Mouse (Mus musculus): Measurements from ENCODE around the gene Gm47969. TPM values are rescaled to one million over a fixed set of nuclear protein-coding genes. Genes with fewer than 3 reads are reported as not detected.
"Not testable (repeated sequence)": the region's sequence is repeated elsewhere in the genome, so short reads cannot be mapped to it uniquely, and the experiment has no call there.

The Gm47969 gene
- polyA plus RNA-seq (2015; fragmentation: Nextera tagmentation; extraction: Ambion mirVana), result not detected in 2 replicates

DNA sequence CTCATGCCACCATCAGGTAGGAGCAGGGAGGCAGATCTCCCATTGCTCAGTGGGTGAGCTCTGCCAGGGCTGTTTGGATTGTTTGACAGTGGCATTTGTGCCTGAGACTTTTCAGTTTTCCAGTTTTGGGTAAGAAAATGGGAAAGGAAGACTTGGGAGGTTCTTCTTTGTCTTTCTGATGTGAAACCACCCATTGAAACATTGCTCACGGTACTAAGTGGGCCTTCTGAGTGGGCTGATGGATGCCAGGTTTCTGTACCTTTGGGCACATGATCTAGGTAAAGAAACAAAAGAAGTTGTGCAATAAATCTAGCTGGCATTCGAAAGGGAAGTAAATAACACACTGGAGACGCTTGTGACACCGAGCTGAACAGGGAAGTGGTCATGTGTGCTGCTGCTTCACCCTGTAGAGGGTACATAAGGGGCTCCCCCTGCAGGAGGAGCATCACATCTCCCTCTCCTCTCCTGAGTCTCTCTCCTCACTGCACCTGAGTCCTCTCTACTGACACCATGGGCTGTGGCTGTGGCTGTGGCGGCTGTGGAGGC is at the start of gene Gm47969:
Gm47969 (plus strand) TSS at position 51 of the 546 bp plus-strand sequence.
- Histone ChIP-seq H3K4me2 (ENCODE audit: low read depth, low read length) (no peak within 1 kb of the TSS), H3K4me3 (ENCODE audit: low read length) (no peak within 1 kb of the TSS), H3K9ac (ENCODE audit: low read length) (no peak within 1 kb of the TSS), H3K27ac (ENCODE audit: low read length) (no peak within 1 kb of the TSS), H3K36me3 (ENCODE audit: control insufficient read depth, insufficient read depth, low read length) (no peaks in the 10 kb centered on the region), H3K4me1 (replicated peaks; ENCODE audit: control insufficient read depth, insufficient read depth, low read length) (no peaks in the 10 kb centered on the region), H3K9me3 (ENCODE audit: control insufficient read depth, low read length) (no peaks in the 10 kb centered on the region), H3K27me3 (ENCODE audit: control insufficient read depth, insufficient read depth, low read depth, low read length) (no peaks in the 10 kb centered on the region)
- 63% methylated on average over 5 of the region's 5 CpGs for WGBS
- ATAC-seq (ENCODE audit: low read depth), result no peak

DNA sequence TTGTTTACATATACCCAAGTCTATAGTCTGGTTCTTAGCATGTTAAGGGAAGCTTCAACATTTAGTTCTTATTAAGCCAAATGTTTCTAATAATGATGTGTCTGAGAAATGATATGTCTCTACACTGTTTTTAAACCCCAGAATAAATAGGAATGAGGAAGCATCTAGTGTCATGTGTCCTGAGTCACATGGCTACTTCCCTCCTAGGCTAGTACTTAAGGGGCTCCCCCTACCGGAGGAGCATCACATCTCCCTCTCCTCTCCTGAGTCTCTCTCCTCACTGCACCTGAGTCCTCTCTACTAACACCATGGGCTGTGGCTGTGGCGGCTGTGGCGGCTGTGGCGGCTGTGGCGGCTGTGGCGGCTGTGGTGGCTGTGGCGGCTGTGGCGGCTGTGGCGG is 44.4 kb upstream of the Gm47969 start, which contains the start of gene Gm47959:
Gm47959 (plus strand) TSS at position 243 of the 400 bp plus-strand sequence.
- not testable (repeated sequence) for H3K9ac ChIP-seq (ENCODE audit: low read length); H3K4me2 ChIP-seq (ENCODE audit: low read depth, low read length); H3K27me3 ChIP-seq (ENCODE audit: control insufficient read depth, insufficient read depth, low read depth, low read length); H3K27ac ChIP-seq (ENCODE audit: low read length); H3K36me3 ChIP-seq (ENCODE audit: control insufficient read depth, insufficient read depth, low read length); ATAC-seq (ENCODE audit: low read depth); H3K9me3 ChIP-seq (ENCODE audit: control insufficient read depth, low read length); H3K4me1 ChIP-seq (replicated peaks; ENCODE audit: control insufficient read depth, insufficient read depth, low read length); H3K4me3 ChIP-seq (ENCODE audit: low read length)
- WGBS, result 97% methylated on average over 6 of the region's 9 CpGs

DNA sequence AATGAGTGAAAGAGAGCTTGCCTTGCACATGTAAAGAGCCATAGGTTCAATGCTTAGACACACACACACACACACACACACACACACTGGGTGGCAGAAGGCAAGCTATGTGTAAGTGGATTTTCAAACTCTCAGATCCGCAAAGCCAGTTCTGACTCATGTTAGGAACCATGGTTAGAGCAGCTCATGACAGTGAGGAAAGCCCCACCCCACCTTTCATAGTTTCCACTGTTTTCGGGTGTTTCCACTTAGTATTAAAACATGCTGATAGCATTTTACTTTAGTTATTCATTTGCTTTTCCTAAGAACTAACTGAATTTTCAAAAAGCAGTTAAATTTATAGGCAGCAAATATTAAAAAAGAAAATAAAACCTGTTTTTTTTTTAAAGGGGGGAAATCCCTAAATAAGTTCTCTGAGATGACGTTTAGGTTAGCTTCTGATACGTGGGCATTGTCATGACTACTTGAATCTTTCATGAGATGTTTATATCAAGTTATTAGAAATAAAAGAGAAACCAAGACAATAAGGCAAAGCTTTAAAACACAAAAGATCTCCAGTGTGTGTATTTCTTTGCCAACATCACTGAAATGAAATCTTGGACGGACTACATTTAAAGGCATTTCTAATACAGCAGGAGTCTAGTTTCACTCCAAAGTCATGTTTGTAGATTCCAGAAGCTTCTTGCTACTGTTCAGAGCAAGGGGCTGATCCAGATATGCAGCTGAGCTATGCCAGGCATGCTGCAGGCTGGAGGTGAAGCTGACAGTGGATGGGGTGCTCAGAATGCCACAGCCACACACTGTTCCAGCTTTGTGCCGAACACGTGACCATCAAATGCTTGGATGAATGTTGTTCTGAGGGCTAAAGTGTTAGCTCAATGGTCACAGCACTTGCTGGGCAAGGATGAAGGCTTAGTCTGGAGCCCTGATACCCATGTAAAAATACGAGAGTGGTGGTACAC is 38.2 kb upstream of the Gm47969 start:
- H3K27ac ChIP-seq (ENCODE audit: low read length), result no peak overlapping the region
- no peak overlapping the region for H3K4me2 ChIP-seq (ENCODE audit: low read depth, low read length)
- no peaks in the 10 kb centered on the region for H3K27me3 ChIP-seq (ENCODE audit: control insufficient read depth, insufficient read depth, low read depth, low read length)
- H3K9ac ChIP-seq (ENCODE audit: low read length), result no peak overlapping the region
- ATAC-seq (ENCODE audit: low read depth), result no peak
- no peaks in the 10 kb centered on the region for H3K9me3 ChIP-seq (ENCODE audit: control insufficient read depth, low read length)
- WGBS, result 60% methylated on average over 8 of the region's 8 CpGs
- no peak overlapping the region for H3K4me3 ChIP-seq (ENCODE audit: low read length)
- no peaks in the 10 kb centered on the region for H3K36me3 ChIP-seq (ENCODE audit: control insufficient read depth, insufficient read depth, low read length)
- H3K4me1 ChIP-seq (replicated peaks; ENCODE audit: control insufficient read depth, insufficient read depth, low read length), result no peaks in the 10 kb centered on the region

DNA sequence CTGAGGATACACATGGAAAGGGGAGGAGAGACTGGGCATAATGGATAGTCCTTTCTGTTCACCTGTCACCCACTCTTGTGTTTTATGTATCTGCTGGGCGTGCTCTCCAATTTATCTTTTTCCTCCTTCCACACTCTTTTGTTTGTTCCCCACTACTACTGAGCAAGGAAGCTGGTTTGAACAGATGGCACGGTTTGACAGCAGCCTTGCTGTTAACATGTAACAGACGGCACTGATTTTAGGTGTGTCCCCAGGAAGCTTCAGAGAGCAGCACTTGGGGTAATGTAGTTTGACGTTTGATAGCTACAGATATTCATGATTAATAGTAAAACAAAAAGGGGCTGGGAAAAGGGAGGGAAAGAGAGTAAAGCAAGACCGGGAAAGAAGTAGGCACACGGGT is 37.3 kb upstream of the Gm47969 start:
- Histone ChIP-seq H3K27me3 (ENCODE audit: control insufficient read depth, insufficient read depth, low read depth, low read length) (no peaks in the 10 kb centered on the region), H3K4me1 (replicated peaks; ENCODE audit: control insufficient read depth, insufficient read depth, low read length) (no peaks in the 10 kb centered on the region), H3K27ac (ENCODE audit: low read length) (no peak overlapping the region), H3K9me3 (ENCODE audit: control insufficient read depth, low read length) (no peaks in the 10 kb centered on the region), H3K36me3 (ENCODE audit: control insufficient read depth, insufficient read depth, low read length) (no peaks in the 10 kb centered on the region), H3K9ac (ENCODE audit: low read length) (no peak overlapping the region), H3K4me3 (ENCODE audit: low read length) (no peak overlapping the region), H3K4me2 (ENCODE audit: low read depth, low read length) (no peak overlapping the region)
- ATAC-seq (ENCODE audit: low read depth), result no peak
- WGBS, result 57% methylated on average over 6 of the region's 6 CpGs

DNA sequence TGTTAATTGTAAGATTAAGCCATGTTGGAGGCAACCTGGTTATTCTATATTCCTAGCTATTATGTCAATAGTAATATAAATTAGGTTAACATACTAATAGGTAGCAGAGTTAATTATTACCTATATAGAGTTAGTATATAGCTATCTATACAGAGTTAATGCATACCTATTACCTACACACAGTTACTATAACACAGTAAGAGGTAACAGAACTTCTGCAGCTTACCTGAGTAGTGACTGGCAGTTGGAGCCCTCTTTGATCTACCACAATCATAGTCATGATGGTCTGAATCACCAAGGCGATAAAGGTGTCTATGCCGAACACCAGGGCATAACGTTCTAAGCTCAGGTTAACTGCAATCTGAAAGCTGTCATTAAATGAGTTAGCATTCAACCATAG is 30.3 kb upstream of the Gm47969 start:
- no peak overlapping the region for H3K4me3 ChIP-seq (ENCODE audit: low read length)
- 92% methylated on average over 3 of the region's 3 CpGs for WGBS
- no peaks in the 10 kb centered on the region for H3K27me3 ChIP-seq (ENCODE audit: control insufficient read depth, insufficient read depth, low read depth, low read length)
- no peaks in the 10 kb centered on the region for H3K4me1 ChIP-seq (replicated peaks; ENCODE audit: control insufficient read depth, insufficient read depth, low read length)
- H3K9me3 ChIP-seq (ENCODE audit: control insufficient read depth, low read length), result no peaks in the 10 kb centered on the region
- no peak overlapping the region for H3K9ac ChIP-seq (ENCODE audit: low read length)
- no peak for ATAC-seq (ENCODE audit: low read depth)
- no peaks in the 10 kb centered on the region for H3K36me3 ChIP-seq (ENCODE audit: control insufficient read depth, insufficient read depth, low read length)
- no peak overlapping the region for H3K27ac ChIP-seq (ENCODE audit: low read length)
- no peak overlapping the region for H3K4me2 ChIP-seq (ENCODE audit: low read depth, low read length)

DNA sequence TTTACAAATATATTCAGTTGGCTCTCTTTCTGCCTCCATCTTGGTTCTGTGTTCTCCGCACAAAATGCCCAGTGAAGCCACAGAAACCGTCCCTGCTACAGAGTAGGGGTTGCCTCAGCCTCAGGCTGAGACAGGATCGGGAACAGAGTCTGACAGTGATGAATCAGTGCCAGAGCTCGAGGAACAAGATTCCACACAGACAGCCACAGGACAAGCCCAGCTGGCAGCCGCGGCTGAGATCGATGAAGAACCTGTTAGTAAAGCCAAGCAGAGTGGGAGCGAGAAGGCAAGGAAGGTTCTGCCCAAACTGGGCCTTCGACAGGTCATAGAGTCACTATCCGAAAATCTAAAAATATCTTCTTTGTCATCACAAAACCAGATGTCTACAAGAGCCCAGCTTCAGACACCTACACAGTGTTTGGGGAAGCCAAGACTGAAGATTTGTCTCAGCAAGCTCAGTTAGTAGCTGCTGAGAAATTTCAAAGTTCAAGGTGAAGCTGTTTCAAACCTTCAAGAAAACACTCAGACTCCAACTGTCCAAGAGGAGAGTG is 29.3 kb upstream of the Gm47969 start:
- no peak for ATAC-seq (ENCODE audit: low read depth)
- H3K9me3 ChIP-seq (ENCODE audit: control insufficient read depth, low read length), result no peaks in the 10 kb centered on the region
- H3K27me3 ChIP-seq (ENCODE audit: control insufficient read depth, insufficient read depth, low read depth, low read length), result no peaks in the 10 kb centered on the region
- no peak overlapping the region for H3K4me2 ChIP-seq (ENCODE audit: low read depth, low read length)
- WGBS, result 53% methylated on average over 10 of the region's 10 CpGs
- no peak overlapping the region for H3K27ac ChIP-seq (ENCODE audit: low read length)
- H3K4me3 ChIP-seq (ENCODE audit: low read length), result no peak overlapping the region
- no peak overlapping the region for H3K9ac ChIP-seq (ENCODE audit: low read length)
- no peaks in the 10 kb centered on the region for H3K36me3 ChIP-seq (ENCODE audit: control insufficient read depth, insufficient read depth, low read length)
- H3K4me1 ChIP-seq (replicated peaks; ENCODE audit: control insufficient read depth, insufficient read depth, low read length), result no peaks in the 10 kb centered on the region

DNA sequence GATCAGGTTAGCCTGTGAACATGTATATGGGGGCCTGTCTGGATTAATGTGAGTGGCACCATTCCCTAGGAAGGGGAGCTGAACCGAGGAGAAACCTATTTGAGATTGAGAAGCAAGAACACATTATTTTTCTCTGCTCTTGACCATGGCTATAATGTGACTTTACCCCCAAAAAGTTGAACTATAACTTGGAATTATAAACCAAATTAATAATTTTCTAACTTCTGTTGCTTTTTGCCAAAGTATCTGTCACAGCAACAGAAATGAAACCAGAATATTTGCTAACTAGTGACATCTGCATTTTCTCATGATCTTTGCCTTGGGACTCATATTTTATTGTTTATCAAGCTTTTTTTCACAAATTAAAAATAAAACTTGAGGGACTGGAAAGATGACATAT is 28.2 kb upstream of the Gm47969 start:
- WGBS, result 61% methylated on average over 1 of the region's 1 CpGs
- H3K4me2 ChIP-seq (ENCODE audit: low read depth, low read length), result no peak overlapping the region
- H3K9me3 ChIP-seq (ENCODE audit: control insufficient read depth, low read length), result no peaks in the 10 kb centered on the region
- H3K27me3 ChIP-seq (ENCODE audit: control insufficient read depth, insufficient read depth, low read depth, low read length), result no peaks in the 10 kb centered on the region
- H3K4me1 ChIP-seq (replicated peaks; ENCODE audit: control insufficient read depth, insufficient read depth, low read length), result no peaks in the 10 kb centered on the region
- no peak overlapping the region for H3K4me3 ChIP-seq (ENCODE audit: low read length)
- no peak overlapping the region for H3K27ac ChIP-seq (ENCODE audit: low read length)
- no peak overlapping the region for H3K9ac ChIP-seq (ENCODE audit: low read length)
- no peaks in the 10 kb centered on the region for H3K36me3 ChIP-seq (ENCODE audit: control insufficient read depth, insufficient read depth, low read length)
- ATAC-seq (ENCODE audit: low read depth), result no peak

DNA sequence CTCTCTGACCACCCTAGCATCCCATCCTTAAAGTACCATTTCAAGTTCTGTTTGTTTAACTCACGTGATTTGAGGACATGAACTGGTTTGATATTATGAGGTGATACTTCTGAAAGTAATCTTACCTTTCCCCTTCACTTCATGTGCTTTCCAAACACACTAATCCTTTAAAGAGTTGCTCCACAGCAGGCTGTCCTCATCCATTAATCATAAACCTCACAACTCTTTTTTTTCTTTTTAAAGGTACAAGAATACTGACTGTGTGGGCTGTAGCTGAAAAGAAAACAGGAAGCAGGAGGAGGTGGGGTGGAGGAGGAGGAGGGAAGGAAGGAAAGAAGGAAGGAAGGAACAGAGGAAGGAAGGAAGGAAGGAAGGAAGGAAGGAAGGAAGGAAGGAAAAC is 12.8 kb upstream of the Gm47969 start:
- ATAC-seq (ENCODE audit: low read depth), result no peak
- Histone ChIP-seq H3K27ac (ENCODE audit: low read length) (no peak overlapping the region), H3K4me3 (ENCODE audit: low read length) (no peak overlapping the region), H3K9ac (ENCODE audit: low read length) (no peak overlapping the region), H3K27me3 (ENCODE audit: control insufficient read depth, insufficient read depth, low read depth, low read length) (no peaks in the 10 kb centered on the region), H3K4me2 (ENCODE audit: low read depth, low read length) (no peak overlapping the region), H3K36me3 (ENCODE audit: control insufficient read depth, insufficient read depth, low read length) (no peaks in the 10 kb centered on the region), H3K9me3 (ENCODE audit: control insufficient read depth, low read length) (no peaks in the 10 kb centered on the region), H3K4me1 (replicated peaks; ENCODE audit: control insufficient read depth, insufficient read depth, low read length) (no peaks in the 10 kb centered on the region)
- 10% methylated on average over 1 of the region's 1 CpGs for WGBS

DNA sequence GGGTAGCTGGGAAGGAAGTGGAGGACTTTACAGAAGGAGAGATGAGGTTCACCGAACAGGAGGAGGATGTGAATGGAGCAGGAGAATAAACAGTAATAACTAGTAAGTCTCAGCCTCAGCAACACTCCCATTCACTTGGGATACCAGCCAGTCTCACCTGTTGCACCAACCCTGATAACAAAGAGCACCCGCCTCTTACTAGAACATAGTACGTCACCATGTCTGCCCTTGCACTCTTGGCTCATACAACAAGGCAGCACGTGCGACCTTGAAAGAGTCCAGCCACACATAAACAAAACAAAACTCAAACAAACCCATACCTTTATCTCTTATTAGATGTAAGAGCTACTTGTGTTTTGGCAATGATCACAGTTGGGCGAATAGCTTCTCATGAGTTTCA is 12.2 kb upstream of the Gm47969 start:
- no peak overlapping the region for H3K9ac ChIP-seq (ENCODE audit: low read length)
- H3K36me3 ChIP-seq (ENCODE audit: control insufficient read depth, insufficient read depth, low read length), result no peaks in the 10 kb centered on the region
- no peaks in the 10 kb centered on the region for H3K9me3 ChIP-seq (ENCODE audit: control insufficient read depth, low read length)
- H3K27me3 ChIP-seq (ENCODE audit: control insufficient read depth, insufficient read depth, low read depth, low read length), result no peaks in the 10 kb centered on the region
- peaks cover under 1% of the 10 kb centered on the region; the same call in 1 of the 2 replicates for H3K4me1 ChIP-seq (replicated peaks; ENCODE audit: control insufficient read depth, insufficient read depth, low read length)
- ATAC-seq (ENCODE audit: low read depth), result no peak
- H3K4me2 ChIP-seq (ENCODE audit: low read depth, low read length), result no peak overlapping the region
- no peak overlapping the region for H3K27ac ChIP-seq (ENCODE audit: low read length)
- no peak overlapping the region for H3K4me3 ChIP-seq (ENCODE audit: low read length)
- 73% methylated on average over 6 of the region's 6 CpGs for WGBS

Measured in lung, embryonic 16.5 days (tissue).